Mouse (Mus musculus): ENCODE measurements around the gene Gm21680. TPM values are rescaled to one million over a fixed set of nuclear protein-coding genes. Genes with fewer than 3 reads are reported as not detected.
"Not testable (repeated sequence)": the region's sequence is repeated elsewhere in the genome, so short reads cannot be mapped to it uniquely, and the experiment has no call there.

The Gm21680 gene
- total RNA-seq (2021) = not detected
- long read RNA-seq, experiment 1 = 0 reads
- long read RNA-seq, experiment 2 = 0 reads

GRCm38 (mm10) chr5:25972563-25972962 is at the start of gene Gm21680:
TSS of gene Gm21680 (minus strand) at chr5:25972663.
- not testable (repeated sequence) for DNase-seq

- DNase-seq = not testable (repeated sequence)
These were observed 35.2 kb upstream of the Gm21680 start for GRCm38 (mm10) chr5:26007697-26008096.

DNA sequence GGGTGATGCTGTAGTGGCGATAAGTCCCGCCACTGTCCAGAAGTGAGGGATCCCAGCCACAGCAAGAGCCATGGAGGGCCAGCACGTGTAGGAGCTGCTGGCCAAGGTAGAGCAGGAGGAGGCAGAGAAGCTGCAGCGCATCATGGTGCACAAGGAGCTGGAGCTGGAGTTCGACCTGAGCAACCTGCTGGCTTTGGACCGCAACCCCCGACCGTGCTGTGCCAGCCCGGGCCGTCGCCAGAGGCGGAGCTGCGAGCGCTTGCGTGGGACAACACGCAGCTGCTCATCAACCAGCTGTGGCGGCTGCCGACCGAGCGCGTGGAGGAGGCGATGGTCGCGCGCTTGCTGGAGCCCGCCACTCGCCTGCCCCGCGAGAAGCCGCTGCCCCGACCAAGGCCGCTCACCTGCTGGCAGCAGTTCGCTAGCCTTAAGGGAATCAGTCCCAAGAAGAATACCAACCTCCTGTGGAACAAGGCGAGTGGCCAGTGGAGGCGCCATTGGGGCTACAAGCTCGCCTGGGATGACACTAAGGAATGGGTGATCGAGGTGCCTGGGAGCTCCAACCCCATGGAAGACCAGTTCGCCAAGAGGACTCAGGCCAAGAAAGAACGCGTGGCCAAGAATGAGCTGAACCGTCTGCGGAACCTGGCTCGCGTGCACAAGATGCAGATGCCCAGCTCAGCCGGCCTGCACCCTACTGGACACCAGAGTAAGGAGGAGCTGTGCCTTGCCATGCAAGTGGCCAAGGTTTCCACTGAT is 34.7 kb upstream of the Gm21680 start:
- DNase-seq = peak; percentile 37 to 49

DNA sequence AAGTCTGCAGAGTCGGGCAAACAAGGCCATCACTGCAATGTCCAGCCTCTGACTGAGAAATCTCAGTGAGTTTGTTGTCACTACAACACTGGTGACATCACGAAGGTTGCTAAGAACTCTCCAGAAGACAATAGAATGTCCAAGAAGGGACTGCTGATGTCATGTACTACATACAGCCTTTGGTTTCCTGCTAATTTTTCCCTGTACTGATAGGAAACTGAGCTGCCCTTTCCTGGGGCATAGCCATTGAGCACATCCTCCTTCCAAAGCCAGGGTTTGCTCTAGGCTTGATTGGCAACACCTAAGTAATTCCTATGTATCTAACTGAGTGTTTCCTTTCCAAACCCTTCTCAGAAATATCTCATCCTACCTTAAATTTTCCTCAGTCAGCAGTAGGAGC is 32.2 kb upstream of the Gm21680 start, which contains the start of gene Gm1979:
TSS of gene Gm1979 (minus strand) at position 101 of the 400 bp plus-strand sequence.
- not testable (repeated sequence) for DNase-seq

DNA sequence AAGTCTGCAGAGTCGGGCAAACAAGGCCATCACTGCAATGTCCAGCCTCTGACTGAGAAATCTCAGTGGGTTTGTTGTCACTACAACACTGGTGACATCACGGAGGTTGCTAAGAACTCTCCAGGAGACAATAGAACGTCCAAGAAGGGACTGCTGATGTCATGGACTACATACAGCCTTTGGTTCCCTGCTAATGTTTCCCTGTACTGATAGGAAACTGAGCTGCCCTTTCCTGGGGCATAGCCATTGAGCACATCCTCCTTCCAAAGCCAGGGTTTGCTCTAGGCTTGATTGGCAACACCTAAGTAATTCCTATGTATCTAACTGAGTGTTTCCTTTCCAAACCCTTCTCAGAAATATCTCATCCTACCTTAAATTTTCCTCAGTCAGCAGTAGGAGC is 16.1 kb upstream of the Gm21680 start, which contains the start of gene Gm21698:
TSS of gene Gm21698 (minus strand) at position 101 of the 400 bp plus-strand sequence.
- DNase-seq = not testable (repeated sequence)

- DNase-seq = not testable (repeated sequence)
These were observed 15.4 kb downstream of the Gm21680 start for GRCm38 (mm10) chr5:25957050-25957449.

GRCm38 (mm10) chr5:25956611-25957010 is 15.9 kb downstream of the Gm21680 start:
- DNase-seq = peak; percentile 28 to 36

- not testable (repeated sequence) for DNase-seq
These were observed 18.1 kb downstream of the Gm21680 start, which contains the start of gene Gm21671 for GRCm38 (mm10) chr5:25954317-25954716. TSS of gene Gm21671 (minus strand) at chr5:25954417.

DNA sequence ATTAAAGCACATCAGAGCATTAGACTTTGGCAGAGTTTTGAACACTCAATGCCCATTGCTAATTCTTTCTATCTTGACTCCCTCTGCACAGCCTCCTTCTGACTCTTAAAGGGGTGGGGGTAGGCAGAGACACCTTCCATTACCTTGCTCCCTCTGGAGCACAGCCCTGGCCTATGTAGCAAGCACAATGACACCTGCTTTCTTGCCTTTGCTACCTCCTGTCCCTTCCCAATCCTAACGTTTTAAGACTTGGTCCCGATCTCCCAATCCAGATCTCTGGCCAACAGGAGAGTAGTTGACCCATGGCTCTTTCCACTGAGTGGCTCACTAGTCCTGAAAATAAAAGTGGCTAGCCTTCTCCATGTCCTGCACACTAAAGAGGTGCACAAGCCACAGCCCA is 27.1 kb downstream of the Gm21680 start:
- DNase-seq = not testable (repeated sequence)

DNA sequence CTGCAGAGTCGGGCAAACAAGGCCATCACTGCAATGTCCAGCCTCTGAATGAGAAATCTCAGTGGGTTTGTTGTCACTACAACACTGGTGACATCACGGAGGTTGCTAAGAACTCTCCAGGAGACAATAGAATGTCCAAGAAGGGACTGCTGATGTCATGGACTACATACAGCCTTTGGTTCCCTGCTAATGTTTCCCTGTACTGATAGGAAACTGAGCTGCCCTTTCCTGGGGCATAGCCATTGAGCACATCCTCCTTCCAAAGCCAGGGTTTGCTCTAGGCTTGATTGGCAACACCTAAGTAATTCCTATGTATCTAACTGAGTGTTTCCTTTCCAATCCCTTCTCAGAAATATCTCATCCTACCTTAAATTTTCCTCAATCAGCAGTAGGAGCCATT is 30.2 kb downstream of the Gm21680 start, which contains the start of gene Gm21663:
TSS of gene Gm21663 (minus strand) at position 101 of the 400 bp plus-strand sequence.
- DNase-seq = not testable (repeated sequence)

Other genes with a start within 250 kb of the Gm21680 start
- 10 to 100 TPM in 1 of 2 experiments, 1 to 10 TPM in 1; 8.4 to 10.3 TPM for gene Actr3b, start 212.7 kb downstream of the Gm21680 start, total RNA-seq (2021)
- not detected for gene Gm21663, start 30.3 kb downstream of the Gm21680 start, total RNA-seq (2021)
- gene Gm21671, start 18.2 kb downstream of the Gm21680 start, total RNA-seq (2021) = under 1 TPM in 1 of 2 experiments, not detected in 1; 0.13 TPM
- not detected for gene Gm21698, start 16.0 kb upstream of the Gm21680 start, total RNA-seq (2021)
- not detected for gene Gm1979, start 32.1 kb upstream of the Gm21680 start, total RNA-seq (2021)
- not detected for gene Gm5862, start 50.3 kb upstream of the Gm21680 start, total RNA-seq (2021)
- gene Speer4a, start 66.9 kb upstream of the Gm21680 start, total RNA-seq (2021) = not detected
- not detected for gene Gm7347, start 85.9 kb upstream of the Gm21680 start, total RNA-seq (2021)
- gene Gm10471, start 116.6 kb upstream of the Gm21680 start, total RNA-seq (2021) = not detected
- gene 5031410I06Rik, start 132.7 kb upstream of the Gm21680 start, total RNA-seq (2021) = not detected
- gene Gm10220, start 148.8 kb upstream of the Gm21680 start, total RNA-seq (2021) = not detected

Data from adrenal gland, postnatal 36 days (tissue).